Mouse (Mus musculus): ENCODE results near the gene Ptpre. TPM values are rescaled to one million over a fixed set of nuclear protein-coding genes. Genes with fewer than 3 reads are reported as not detected.

The Ptpre gene
- polyA plus RNA-seq, 1 experiment from 2014 or later: 0.77 TPM

GRCm38 (mm10) chr7:135526574-135527152 lies 10.6 kb upstream of the Ptpre start:
- no peak for ATAC-seq (replicated peaks; ENCODE audit: low FRiP score)
- no peak overlapping the region for H3K4me3 ChIP-seq (ENCODE audit: low read depth, low read length)
- H3K27ac ChIP-seq (ENCODE audit: low read depth, low read length): no peak overlapping the region
- H3K36me3 ChIP-seq (ENCODE audit: control insufficient read depth, insufficient read depth, low read length): no peaks in the 10 kb centered on the region
- H3K27me3 ChIP-seq (ENCODE audit: control insufficient read depth, insufficient read depth, low read length): no peaks in the 10 kb centered on the region
- no peak overlapping the region for H3K9ac ChIP-seq (ENCODE audit: low read length)
- no peak overlapping the region for H3K4me2 ChIP-seq (ENCODE audit: low read depth, low read length, severe bottlenecking)
- whole genome bisulfite sequencing: 87% methylated on average over 3 of the region's 3 CpGs
- H3K9me3 ChIP-seq (ENCODE audit: control insufficient read depth, low read length): no peaks in the 10 kb centered on the region
- no peaks in the 10 kb centered on the region for H3K4me1 ChIP-seq (replicated peaks; ENCODE audit: control insufficient read depth, insufficient read depth, low read length)
- DNase-seq (ENCODE audit: low spot score): no peak

- no peaks in the 10 kb centered on the region for H3K9me3 ChIP-seq (ENCODE audit: control insufficient read depth, low read length)
- H3K27me3 ChIP-seq (ENCODE audit: control insufficient read depth, insufficient read depth, low read length): no peaks in the 10 kb centered on the region
- no peak overlapping the region for H3K4me3 ChIP-seq (ENCODE audit: low read depth, low read length)
- no peaks in the 10 kb centered on the region for H3K4me1 ChIP-seq (replicated peaks; ENCODE audit: control insufficient read depth, insufficient read depth, low read length)
- no peak overlapping the region for H3K27ac ChIP-seq (ENCODE audit: low read depth, low read length)
- ATAC-seq (replicated peaks; ENCODE audit: low FRiP score) (no peak), DNase-seq (ENCODE audit: low spot score) (no peak)
- no peak overlapping the region for H3K4me2 ChIP-seq (ENCODE audit: low read depth, low read length, severe bottlenecking)
- 73% methylated on average over 3 of the region's 3 CpGs for WGBS
- no peak overlapping the region for H3K9ac ChIP-seq (ENCODE audit: low read length)
- no peaks in the 10 kb centered on the region for H3K36me3 ChIP-seq (ENCODE audit: control insufficient read depth, insufficient read depth, low read length)
Observed at GRCm38 (mm10) chr7:135527169-135527568, 10.1 kb upstream of the Ptpre start.

- Histone ChIP-seq H3K4me3 (ENCODE audit: low read depth, low read length) (no peak within 1 kb of the TSS), H3K27me3 (ENCODE audit: control insufficient read depth, insufficient read depth, low read length) (no peaks in the 10 kb centered on the region), H3K9ac (ENCODE audit: low read length) (no peak within 1 kb of the TSS), H3K4me2 (ENCODE audit: low read depth, low read length, severe bottlenecking) (no peak within 1 kb of the TSS), H3K9me3 (ENCODE audit: control insufficient read depth, low read length) (no peaks in the 10 kb centered on the region), H3K4me1 (replicated peaks; ENCODE audit: control insufficient read depth, insufficient read depth, low read length) (no peaks in the 10 kb centered on the region), H3K36me3 (ENCODE audit: control insufficient read depth, insufficient read depth, low read length) (no peaks in the 10 kb centered on the region), H3K27ac (ENCODE audit: low read depth, low read length) (no peak within 1 kb of the TSS)
- DNase-seq (ENCODE audit: low spot score): no peak
- ATAC-seq (replicated peaks; ENCODE audit: low FRiP score): no peak
- 90% methylated on average over 7 of the region's 7 CpGs for WGBS
Observed at GRCm38 (mm10) chr7:135528515-135528914, 8.8 kb upstream of the Ptpre start, which contains the start of gene Clrn3. TSS of gene Clrn3 (minus strand) at chr7:135528654.

- WGBS: 92% methylated on average over 2 of the region's 2 CpGs
- H3K9me3 ChIP-seq (ENCODE audit: control insufficient read depth, low read length): no peaks in the 10 kb centered on the region
- no peaks in the 10 kb centered on the region for H3K27me3 ChIP-seq (ENCODE audit: control insufficient read depth, insufficient read depth, low read length)
- ATAC-seq (replicated peaks; ENCODE audit: low FRiP score) (no peak), DNase-seq (ENCODE audit: low spot score) (no peak)
- H3K4me2 ChIP-seq (ENCODE audit: low read depth, low read length, severe bottlenecking): no peak overlapping the region
- H3K9ac ChIP-seq (ENCODE audit: low read length): no peak overlapping the region
- no peaks in the 10 kb centered on the region for H3K4me1 ChIP-seq (replicated peaks; ENCODE audit: control insufficient read depth, insufficient read depth, low read length)
- no peaks in the 10 kb centered on the region for H3K36me3 ChIP-seq (ENCODE audit: control insufficient read depth, insufficient read depth, low read length)
- H3K27ac ChIP-seq (ENCODE audit: low read depth, low read length): no peak overlapping the region
- no peak overlapping the region for H3K4me3 ChIP-seq (ENCODE audit: low read depth, low read length)
Observed at GRCm38 (mm10) chr7:135529068-135529467, 8.2 kb upstream of the Ptpre start.

- WGBS: 71% methylated on average over 2 of the region's 2 CpGs
- Histone ChIP-seq H3K27me3 (ENCODE audit: control insufficient read depth, insufficient read depth, low read length) (peaks cover 6% of the 10 kb centered on the region; the same call in 1 of the 2 replicates), H3K36me3 (ENCODE audit: control insufficient read depth, insufficient read depth, low read length) (no peaks in the 10 kb centered on the region), H3K4me3 (ENCODE audit: low read depth, low read length) (no peak overlapping the region), H3K4me1 (replicated peaks; ENCODE audit: control insufficient read depth, insufficient read depth, low read length) (no peaks in the 10 kb centered on the region), H3K9me3 (ENCODE audit: control insufficient read depth, low read length) (no peaks in the 10 kb centered on the region), H3K27ac (ENCODE audit: low read depth, low read length) (no peak overlapping the region), H3K4me2 (ENCODE audit: low read depth, low read length, severe bottlenecking) (no peak overlapping the region), H3K9ac (ENCODE audit: low read length) (no peak overlapping the region)
- ATAC-seq (replicated peaks; ENCODE audit: low FRiP score) (no peak), DNase-seq (ENCODE audit: low spot score) (no peak)
Observed at GRCm38 (mm10) chr7:135534548-135535189, 2.6 kb upstream of the Ptpre start.

GRCm38 (mm10) chr7:135535908-135536307 lies 1.4 kb upstream of the Ptpre start:
- H3K4me1 ChIP-seq (replicated peaks; ENCODE audit: control insufficient read depth, insufficient read depth, low read length): no peaks in the 10 kb centered on the region
- H3K9me3 ChIP-seq (ENCODE audit: control insufficient read depth, low read length): no peaks in the 10 kb centered on the region
- H3K36me3 ChIP-seq (ENCODE audit: control insufficient read depth, insufficient read depth, low read length): no peaks in the 10 kb centered on the region
- no peak for ATAC-seq (replicated peaks; ENCODE audit: low FRiP score)
- H3K27me3 ChIP-seq (ENCODE audit: control insufficient read depth, insufficient read depth, low read length): peaks cover 6% of the 10 kb centered on the region; the same call in 1 of the 2 replicates
- no peak for DNase-seq (ENCODE audit: low spot score)
- H3K4me3 ChIP-seq (ENCODE audit: low read depth, low read length): no peak overlapping the region
- H3K9ac ChIP-seq (ENCODE audit: low read length): no peak overlapping the region
- 88% methylated on average over 3 of the region's 3 CpGs for WGBS
- no peak overlapping the region for H3K4me2 ChIP-seq (ENCODE audit: low read depth, low read length, severe bottlenecking)
- H3K27ac ChIP-seq (ENCODE audit: low read depth, low read length): no peak overlapping the region

GRCm38 (mm10) chr7:135537948-135538741 lies 864 bp downstream of the Ptpre start:
- Histone ChIP-seq H3K4me2 (ENCODE audit: low read depth, low read length, severe bottlenecking) (peak overlapping the region; percentile 97), H3K9me3 (ENCODE audit: control insufficient read depth, low read length) (no peaks in the 10 kb centered on the region), H3K36me3 (ENCODE audit: control insufficient read depth, insufficient read depth, low read length) (no peaks in the 10 kb centered on the region), H3K27ac (ENCODE audit: low read depth, low read length) (no peak overlapping the region), H3K4me1 (replicated peaks; ENCODE audit: control insufficient read depth, insufficient read depth, low read length) (no peaks in the 10 kb centered on the region), H3K9ac (ENCODE audit: low read length) (peak overlapping the region; percentile 51), H3K27me3 (ENCODE audit: control insufficient read depth, insufficient read depth, low read length) (peaks cover 6% of the 10 kb centered on the region; the same call in 1 of the 2 replicates), H3K4me3 (ENCODE audit: low read depth, low read length) (peak overlapping the region; percentile 55)
- WGBS: 1% methylated on average over 71 of the region's 71 CpGs
- DNase-seq (ENCODE audit: low spot score) (peak; percentile 62), ATAC-seq (replicated peaks; ENCODE audit: low FRiP score) (peak; percentile 79)

GRCm38 (mm10) chr7:135539429-135539828 lies 2.1 kb downstream of the Ptpre start:
- Histone ChIP-seq H3K9me3 (ENCODE audit: control insufficient read depth, low read length) (no peaks in the 10 kb centered on the region), H3K9ac (ENCODE audit: low read length) (no peak overlapping the region), H3K4me3 (ENCODE audit: low read depth, low read length) (no peak overlapping the region), H3K27me3 (ENCODE audit: control insufficient read depth, insufficient read depth, low read length) (peaks cover 6% of the 10 kb centered on the region; the same call in 1 of the 2 replicates), H3K4me1 (replicated peaks; ENCODE audit: control insufficient read depth, insufficient read depth, low read length) (no peaks in the 10 kb centered on the region), H3K27ac (ENCODE audit: low read depth, low read length) (no peak overlapping the region), H3K36me3 (ENCODE audit: control insufficient read depth, insufficient read depth, low read length) (no peaks in the 10 kb centered on the region), H3K4me2 (ENCODE audit: low read depth, low read length, severe bottlenecking) (no peak overlapping the region)
- no peak for DNase-seq (ENCODE audit: low spot score)
- no peak for ATAC-seq (replicated peaks; ENCODE audit: low FRiP score)
- WGBS: 84% methylated on average over 2 of the region's 2 CpGs

All from forebrain, embryonic 11.5 days (tissue).